Mouse (Mus musculus) spleen, adult 2 months (tissue): ENCODE results near the gene Gm8773. TPM values are rescaled to one million over a fixed set of nuclear protein-coding genes. Genes with fewer than 3 reads are reported as not detected.

Experiments
- DNase-seq, 2 experiments: peaks; one replicate each; pipeline versions ENCODE4 v3.0.0 to v3.0.0-alpha.2; 2012 to 2021; ENCODE audit warnings: low spot score in 2 of 2, low read depth in 1 of 2
- H3K27ac ChIP-seq: fragments of 200-500 bp; 2 replicates; pipeline ENCODE4 v1.5.1; 2012; ENCODE audit warnings: low read length, inconsistent platforms; ENCODE audit not compliant: insufficient read depth
- H3K27me3 ChIP-seq: fragments of 200-500 bp; 2 replicates; pipeline ENCODE4 v1.6.1; 2012; ENCODE audit warnings: mild to moderate bottlenecking, moderate library complexity, low read length, inconsistent platforms; ENCODE audit not compliant: control insufficient read depth, insufficient read depth
- H3K36me3 ChIP-seq: fragments of 200-500 bp; 2 replicates; pipeline ENCODE4 v1.6.1; 2012; ENCODE audit warnings: mild to moderate bottlenecking, low read length, inconsistent platforms; ENCODE audit not compliant: control insufficient read depth, insufficient read depth
- H3K4me1 ChIP-seq: fragments of 200-500 bp; 2 replicates; pipeline ENCODE4 v1.6.1; 2011; ENCODE audit warnings: inconsistent platforms; ENCODE audit not compliant: control insufficient read depth, insufficient read depth, insufficient read length
- H3K4me3 ChIP-seq: fragments of 200-500 bp; 2 replicates; pipeline ENCODE4 v1.5.1; 2011; ENCODE audit warnings: mild to moderate bottlenecking, inconsistent platforms; ENCODE audit not compliant: insufficient read depth, insufficient read length; ENCODE audit errors: extremely low read depth
- CTCF ChIP-seq: fragments of 200-500 bp; IDR thresholded peaks from 2 replicates; pipeline ENCODE4 v1.5.1; 2011; ENCODE audit warnings: mild to moderate bottlenecking, inconsistent platforms; ENCODE audit not compliant: insufficient read depth, insufficient read length, insufficient replicate concordance; ENCODE audit errors: extremely low read depth
- POLR2A ChIP-seq: fragments of 200-500 bp; IDR thresholded peaks from 2 replicates; pipeline ENCODE4 v1.6.1; 2011; ENCODE audit warnings: low read depth, low read length, inconsistent platforms
- WGBS: fragments of 180-500 bp; shearing (Covaris S2); methylation state at CpG from one replicate; pipeline ENCODE4 v1.1.7; 2018; 5-methylcytosine and 5-hydroxymethylcytosine counted together
- polyA plus RNA-seq: library from polyadenylated mRNA; depleted of rRNA; stranded (reverse); fragments of >200 nt; gene quantifications from 2 replicates; pipeline ENCODE4 v1.2.3, GENCODE M21; 2012; rRNA removed

The Gm8773 gene
- polyA plus RNA-seq = 0.18 and 0.23 TPM in 2 replicates

DNA sequence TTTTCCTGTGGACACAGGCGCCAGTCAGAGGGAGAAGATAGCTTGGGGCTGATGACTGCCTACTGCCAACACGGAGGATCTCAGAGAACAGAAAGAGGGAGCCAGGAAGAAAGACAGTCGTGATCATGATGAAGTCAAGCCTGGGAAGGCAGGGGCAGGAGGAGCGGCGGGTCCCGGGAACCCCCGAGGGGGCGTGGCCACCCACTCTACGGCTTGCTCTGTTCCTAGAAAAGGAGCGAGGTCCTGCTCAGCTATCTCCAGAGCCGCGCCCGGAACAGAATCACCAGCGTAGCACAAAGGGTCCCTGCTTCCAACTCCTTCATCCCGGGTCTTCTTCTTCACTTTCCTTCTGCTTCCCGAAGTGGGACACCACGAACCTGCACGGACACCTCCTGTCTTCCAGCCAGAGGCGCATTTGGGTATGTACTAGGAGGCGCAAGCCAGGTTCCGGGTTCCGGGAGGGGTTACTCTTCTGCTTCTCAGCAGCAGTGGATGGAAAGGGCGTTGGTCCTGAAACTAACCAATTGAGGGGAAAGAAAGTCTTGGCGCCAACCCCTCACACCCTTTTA lies at the start of gene Gm8773:
Gm8773 (plus strand) TSS at position 51 of the 569 bp plus-strand sequence.
- 4% methylated on average over 24 of the region's 24 CpGs for WGBS
- no peaks in the 10 kb centered on the region for H3K4me1 ChIP-seq
- no peaks in the 10 kb centered on the region for H3K36me3 ChIP-seq
- DNase-seq = no peak
- no peak within 1 kb of the TSS for H3K27ac ChIP-seq
- TF ChIP-seq POLR2A (no peak), CTCF (no peak)
- peak within 1 kb of the TSS; percentile 40 for H3K4me3 ChIP-seq
- H3K27me3 ChIP-seq = peaks cover 2% of the 10 kb centered on the region; the same call in 1 of the 2 replicates

DNA sequence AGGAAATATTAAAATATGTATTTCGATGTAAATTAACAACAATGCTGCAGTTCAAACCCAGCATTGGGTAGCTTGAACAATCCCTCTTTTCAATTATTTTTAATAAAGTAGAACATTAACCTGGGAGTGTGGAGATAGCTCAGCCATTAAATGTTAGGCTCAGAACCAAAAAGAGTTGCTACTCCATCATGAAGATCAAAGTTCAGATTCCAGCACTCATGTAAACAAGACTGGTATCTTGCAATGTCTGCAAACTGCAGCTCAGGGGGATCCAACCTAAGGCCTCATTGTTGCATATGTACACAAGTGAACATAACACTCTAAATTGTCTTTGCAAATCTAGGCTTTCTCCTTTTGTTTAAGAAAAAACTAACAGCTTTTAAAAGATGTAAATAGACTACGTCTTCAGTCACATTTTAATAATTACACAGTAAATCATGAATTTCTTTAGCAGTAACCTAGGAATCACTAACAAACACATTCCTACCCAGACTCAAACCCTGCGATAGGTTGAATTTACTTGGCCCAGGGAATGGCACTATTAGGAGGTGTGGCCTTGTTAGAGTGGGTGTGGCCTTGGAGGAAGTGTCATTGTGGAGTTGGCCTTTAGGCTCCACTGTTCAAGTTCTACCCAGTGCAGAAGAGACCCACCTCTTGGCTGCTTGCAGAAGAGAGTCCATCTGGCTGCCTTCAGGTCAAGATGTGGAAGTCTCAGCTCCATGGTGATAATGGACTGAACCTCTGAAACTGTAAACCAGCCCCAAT lies 39.8 kb upstream of the Gm8773 start:
- Histone ChIP-seq H3K36me3 (no peaks in the 10 kb centered on the region), H3K27ac (no peak overlapping the region), H3K27me3 (no peaks in the 10 kb centered on the region), H3K4me3 (no peak overlapping the region), H3K4me1 (no peaks in the 10 kb centered on the region)
- no peak for DNase-seq
- 96% methylated on average over 3 of the region's 3 CpGs for WGBS
- no peak for TF ChIP-seq POLR2A

DNA sequence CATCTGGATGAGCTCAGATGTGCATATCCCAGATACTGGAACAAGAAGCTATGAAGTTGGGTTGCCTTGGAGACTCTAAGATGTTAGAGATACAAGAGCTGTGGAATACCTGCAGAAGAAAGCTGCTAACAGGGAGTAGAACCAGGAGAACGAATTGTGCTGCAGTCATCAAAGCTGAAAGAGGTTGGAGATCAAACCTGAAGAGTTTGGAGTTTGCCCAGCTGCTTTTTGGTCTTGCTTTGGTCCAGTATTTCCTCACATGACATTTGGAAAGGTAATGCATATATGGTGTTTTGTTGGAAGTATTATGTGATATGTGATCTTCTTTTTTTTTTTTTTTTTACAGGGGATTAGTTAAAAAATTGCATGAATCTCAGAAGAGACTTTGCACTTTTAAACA lies 37.5 kb upstream of the Gm8773 start:
- H3K27me3 ChIP-seq = no peaks in the 10 kb centered on the region
- DNase-seq = no peak
- no peaks in the 10 kb centered on the region for H3K4me1 ChIP-seq
- H3K27ac ChIP-seq = no peak overlapping the region
- no peak overlapping the region for H3K4me3 ChIP-seq
- H3K36me3 ChIP-seq = peaks cover 4% of the 10 kb centered on the region; the same call in 1 of the 2 replicates
- 89% methylated on average over 1 of the region's 1 CpGs for WGBS
- TF ChIP-seq POLR2A (no peak), CTCF (no peak)

DNA sequence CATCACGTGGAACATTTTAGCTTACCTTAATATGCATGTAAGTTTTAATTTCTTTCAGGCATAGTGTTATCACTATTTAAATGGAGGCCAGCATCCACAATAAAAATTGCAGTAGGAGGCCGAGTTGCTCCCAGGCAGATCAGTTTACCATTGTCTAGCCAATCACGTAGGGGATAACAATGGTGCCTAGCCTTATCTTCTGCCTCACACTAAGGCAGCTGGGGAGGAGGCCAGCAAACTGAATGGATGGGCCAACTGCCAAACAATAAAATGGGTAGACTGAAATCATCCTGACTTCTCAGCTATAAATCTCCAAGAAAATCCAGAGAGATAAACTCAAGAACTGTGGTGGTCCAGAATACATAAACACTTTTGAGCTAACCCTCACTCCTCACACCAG lies 33.8 kb upstream of the Gm8773 start:
- TF ChIP-seq POLR2A (no peak), CTCF (no peak)
- no peaks in the 10 kb centered on the region for H3K27me3 ChIP-seq
- DNase-seq = no peak
- 79% methylated on average over 3 of the region's 3 CpGs for WGBS
- H3K36me3 ChIP-seq = peaks cover 14% of the 10 kb centered on the region
- H3K27ac ChIP-seq = no peak overlapping the region
- H3K4me3 ChIP-seq = no peak overlapping the region
- H3K4me1 ChIP-seq = no peaks in the 10 kb centered on the region

DNA sequence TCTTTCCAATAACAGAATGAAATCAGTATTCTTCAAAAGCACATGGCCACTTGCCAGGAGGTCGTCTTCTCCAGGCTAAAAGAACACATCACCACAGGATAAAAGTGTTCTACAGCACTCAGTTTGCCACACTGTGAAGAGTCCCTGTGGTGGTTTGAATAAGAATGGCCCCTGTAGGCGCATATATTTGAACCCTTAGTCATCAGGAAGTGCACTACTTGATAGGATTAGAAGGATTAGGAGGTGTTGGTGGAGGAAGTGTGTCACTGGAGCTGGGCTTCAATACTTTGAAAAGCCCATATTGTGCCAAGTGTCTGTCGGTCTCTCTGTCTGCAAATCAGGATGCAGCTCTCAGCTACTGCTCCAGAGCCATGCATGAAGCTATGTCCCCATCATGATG lies 33.2 kb upstream of the Gm8773 start:
- Histone ChIP-seq H3K36me3 (peaks cover 14% of the 10 kb centered on the region), H3K4me1 (no peaks in the 10 kb centered on the region), H3K27ac (no peak overlapping the region), H3K27me3 (no peaks in the 10 kb centered on the region), H3K4me3 (no peak overlapping the region)
- DNase-seq = no peak
- TF ChIP-seq CTCF (no peak), POLR2A (no peak)
- 91% methylated on average over 3 of the region's 3 CpGs for WGBS

DNA sequence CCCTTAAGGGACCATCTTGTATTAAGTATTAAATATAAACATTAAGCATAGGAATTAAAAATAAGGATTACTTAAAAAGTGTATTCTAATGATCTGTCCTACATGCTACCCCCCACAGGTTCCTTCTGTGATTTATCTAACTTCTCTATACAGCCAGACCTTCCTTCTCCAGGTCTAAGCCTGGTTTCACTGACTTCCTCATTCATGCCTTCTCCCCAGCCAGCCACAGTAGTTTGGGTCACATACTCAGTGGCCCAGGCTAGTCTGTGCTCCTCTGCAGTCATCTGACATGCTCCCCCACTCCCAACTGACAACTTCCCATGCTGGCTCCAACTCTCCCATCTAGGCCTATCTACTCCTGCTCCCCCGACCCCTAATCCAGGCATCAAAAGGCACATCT lies 22.5 kb upstream of the Gm8773 start:
- no peaks in the 10 kb centered on the region for H3K4me1 ChIP-seq
- no peak overlapping the region for H3K4me3 ChIP-seq
- peaks cover 4% of the 10 kb centered on the region; the same call in 1 of the 2 replicates for H3K36me3 ChIP-seq
- H3K27me3 ChIP-seq = no peaks in the 10 kb centered on the region
- 69% methylated on average over 1 of the region's 1 CpGs for WGBS
- no peak for DNase-seq
- TF ChIP-seq POLR2A (no peak), CTCF (no peak)
- H3K27ac ChIP-seq = no peak overlapping the region

DNA sequence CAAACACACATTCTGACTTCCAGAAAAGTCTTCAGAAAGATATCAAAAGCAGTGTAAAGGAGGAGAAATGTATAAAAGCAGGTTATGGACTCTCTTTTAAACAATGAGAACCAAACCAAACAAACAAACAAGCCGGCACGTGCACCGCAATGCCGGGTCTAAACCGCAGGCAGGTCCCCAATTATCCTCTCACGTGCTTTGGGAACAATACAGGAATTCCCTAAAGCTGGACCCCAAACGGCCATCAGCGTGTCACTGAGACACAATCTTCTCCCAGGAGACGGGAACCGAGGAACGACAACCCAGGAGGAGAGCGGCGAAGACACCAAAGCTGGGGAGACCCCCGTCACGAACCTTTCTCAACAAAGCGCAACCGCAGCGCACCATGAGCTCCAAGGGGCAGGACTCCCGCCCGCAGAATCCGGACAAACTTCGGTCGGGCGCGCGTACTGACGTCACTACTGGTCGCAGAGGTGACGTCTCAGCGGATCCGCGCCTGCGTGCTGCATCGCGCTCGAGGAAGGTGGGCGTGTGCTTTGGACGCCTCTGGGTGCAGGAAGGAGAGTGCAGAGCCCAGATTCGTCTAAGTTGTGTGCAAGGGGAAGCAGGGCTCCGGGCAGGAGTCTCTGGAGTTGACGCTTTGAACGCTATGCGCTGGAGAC lies 14.4 kb upstream of the Gm8773 start, which contains the start of gene Gtpbp10:
Gtpbp10 (minus strand) TSS at position 460 of the 662 bp plus-strand sequence.
- H3K27me3 ChIP-seq = no peaks in the 10 kb centered on the region
- peak within 1 kb of the TSS; percentile 1; the same call in 1 of the 2 replicates for H3K27ac ChIP-seq
- WGBS = under 1% methylated on average over 43 of the region's 43 CpGs
- DNase-seq = peak; percentile 78 to 83
- H3K4me1 ChIP-seq = no peaks in the 10 kb centered on the region; the same call in 1 of the 2 replicates
- H3K36me3 ChIP-seq = peaks cover 1% of the 10 kb centered on the region; the same call in 1 of the 2 replicates
- peak within 1 kb of the TSS; percentile 71 for H3K4me3 ChIP-seq
- TF ChIP-seq POLR2A (peak; percentile 15), CTCF (no peak)
